Mouse (Mus musculus): Measurements from ENCODE around the gene Gm12258.

GRCm38 (mm10) chr11:58847636-58848035 is 678 bp downstream of the Gm12258 start:
- TF ChIP-seq MAX (IDR thresholded peaks at IDR 0.05; ENCODE audit: low read depth): no peak
- TF ChIP-seq USF1 (IDR thresholded peaks at IDR 0.05; ENCODE audit: low read depth): no peak
- no peak for TF ChIP-seq POLR2A (IDR thresholded peaks at IDR 0.05; ENCODE audit: insufficient read length, low read depth)
- TF ChIP-seq MYOD1 (IDR thresholded peaks at IDR 0.05; ENCODE audit: control insufficient read depth in 1 of 3, insufficient read length in 2 of 3, low read depth in 2 of 3): no peak
- TF ChIP-seq E2F4 (IDR thresholded peaks at IDR 0.05; ENCODE audit: insufficient read depth): no peak
- no peak for TF ChIP-seq REST (IDR thresholded peaks at IDR 0.05; ENCODE audit: insufficient read depth, insufficient read length)
- TF ChIP-seq POLR2AphosphoS2 (IDR thresholded peaks at IDR 0.05; ENCODE audit: insufficient read length, low read depth): no peak
